Mouse (Mus musculus): ENCODE measurements at regions not wholly inside any gene's neighbourhood (a gene's known extent, or its start where the extent isn't known, plus 50 kb on each side); places are given as distances from the start of the nearest gene placed in this dataset.

- H3K27ac ChIP-seq (ENCODE audit: low read depth, low read length), result no peak overlapping the region
These were observed 165.2 kb upstream of the N6amt1 start for GRCm38 (mm10) chr16:87188737-87189136.

GRCm38 (mm10) chr16:87172395-87172794, 181.6 kb upstream of the N6amt1 start:
- 59% methylated on average over 4 of the region's 4 CpGs for WGBS
- DNase-seq, result peak; percentile 4
- 0 out of 2 replicates have a peak, but pooled peaks have one; percentile 18 for ATAC-seq

More at GRCm38 (mm10) chr16:87188737-87189136, 165.2 kb upstream of the N6amt1 start:
- H3K9ac ChIP-seq, result no peak overlapping the region
- no peaks in the 10 kb centered on the region for H3K36me3 ChIP-seq (ENCODE audit: insufficient read depth)
- no peak for TF ChIP-seq CTCF (IDR thresholded peaks at IDR 0.05; ENCODE audit: low read depth)
- no peak for DNase-seq
- 77% methylated on average over 2 of the region's 2 CpGs for WGBS
- no peaks in the 10 kb centered on the region for H3K27me3 ChIP-seq (ENCODE audit: insufficient read depth, low read length)
- no peaks in the 10 kb centered on the region for H3K9me3 ChIP-seq (ENCODE audit: low read length)
- no peak overlapping the region for H3K4me3 ChIP-seq (ENCODE audit: low read depth, low read length)
- no peak for ATAC-seq
- H3K4me1 ChIP-seq (ENCODE audit: insufficient read depth), result no peaks in the 10 kb centered on the region
- no peak overlapping the region for H3K4me2 ChIP-seq (ENCODE audit: low read depth)

GRCm38 (mm10) chr16:87139301-87139700, 214.7 kb upstream of the N6amt1 start:
- no peak overlapping the region for H3K4me2 ChIP-seq (ENCODE audit: low read depth)
- ATAC-seq (no peak), DNase-seq (no peak)
- no peak overlapping the region for H3K27ac ChIP-seq (ENCODE audit: low read depth, low read length)
- WGBS, result 90% methylated on average over 2 of the region's 2 CpGs
- H3K9me3 ChIP-seq (ENCODE audit: low read length), result no peaks in the 10 kb centered on the region
- H3K4me1 ChIP-seq (ENCODE audit: insufficient read depth), result no peaks in the 10 kb centered on the region
- no peak overlapping the region for H3K9ac ChIP-seq
- TF ChIP-seq CTCF (IDR thresholded peaks at IDR 0.05; ENCODE audit: low read depth), result no peak
- H3K36me3 ChIP-seq (ENCODE audit: insufficient read depth), result no peaks in the 10 kb centered on the region
- no peak overlapping the region for H3K4me3 ChIP-seq (ENCODE audit: low read depth, low read length)
- no peaks in the 10 kb centered on the region for H3K27me3 ChIP-seq (ENCODE audit: insufficient read depth, low read length)

More at GRCm38 (mm10) chr16:87172395-87172794, 181.6 kb upstream of the N6amt1 start:
- H3K9me3 ChIP-seq (ENCODE audit: low read length), result no peaks in the 10 kb centered on the region
- H3K9ac ChIP-seq, result no peak overlapping the region
- no peaks in the 10 kb centered on the region for H3K27me3 ChIP-seq (ENCODE audit: insufficient read depth, low read length)
- no peak overlapping the region for H3K27ac ChIP-seq (ENCODE audit: low read depth, low read length)
- no peak overlapping the region for H3K4me3 ChIP-seq (ENCODE audit: low read depth, low read length)
- H3K4me1 ChIP-seq (ENCODE audit: insufficient read depth), result no peaks in the 10 kb centered on the region
- no peak for TF ChIP-seq CTCF (IDR thresholded peaks at IDR 0.05; ENCODE audit: low read depth)
- no peaks in the 10 kb centered on the region for H3K36me3 ChIP-seq (ENCODE audit: insufficient read depth)
- no peak overlapping the region for H3K4me2 ChIP-seq (ENCODE audit: low read depth)

GRCm38 (mm10) chr16:87136503-87136902, 217.5 kb upstream of the N6amt1 start:
- Histone ChIP-seq H3K4me2 (ENCODE audit: low read depth) (no peak overlapping the region), H3K36me3 (ENCODE audit: insufficient read depth) (no peaks in the 10 kb centered on the region), H3K4me1 (ENCODE audit: insufficient read depth) (no peaks in the 10 kb centered on the region), H3K9ac (no peak overlapping the region), H3K4me3 (ENCODE audit: low read depth, low read length) (no peak overlapping the region), H3K27ac (ENCODE audit: low read depth, low read length) (no peak overlapping the region), H3K27me3 (ENCODE audit: insufficient read depth, low read length) (no peaks in the 10 kb centered on the region), H3K9me3 (ENCODE audit: low read length) (no peaks in the 10 kb centered on the region)
- no peak for TF ChIP-seq CTCF (IDR thresholded peaks at IDR 0.05; ENCODE audit: low read depth)
- DNase-seq (no peak), ATAC-seq (no peak)
- WGBS, result 95% methylated on average over 1 of the region's 1 CpGs

- no peaks in the 10 kb centered on the region for H3K27me3 ChIP-seq (ENCODE audit: insufficient read depth, low read length)
- no peaks in the 10 kb centered on the region for H3K36me3 ChIP-seq (ENCODE audit: insufficient read depth)
- no peaks in the 10 kb centered on the region for H3K4me1 ChIP-seq (ENCODE audit: insufficient read depth)
- H3K9ac ChIP-seq, result no peak overlapping the region
- no peak overlapping the region for H3K4me3 ChIP-seq (ENCODE audit: low read depth, low read length)
- H3K27ac ChIP-seq (ENCODE audit: low read depth, low read length), result no peak overlapping the region
- DNase-seq, result no peak
- no peaks in the 10 kb centered on the region for H3K9me3 ChIP-seq (ENCODE audit: low read length)
- ATAC-seq, result no peak
- H3K4me2 ChIP-seq (ENCODE audit: low read depth), result no peak overlapping the region
- TF ChIP-seq CTCF (IDR thresholded peaks at IDR 0.05; ENCODE audit: low read depth), result no peak
These were observed 219.5 kb upstream of the N6amt1 start for GRCm38 (mm10) chr16:87134452-87134851.

GRCm38 (mm10) chr16:87133874-87134273, 220.1 kb upstream of the N6amt1 start:
- no peak overlapping the region for H3K4me2 ChIP-seq (ENCODE audit: low read depth)
- H3K36me3 ChIP-seq (ENCODE audit: insufficient read depth), result no peaks in the 10 kb centered on the region
- H3K4me3 ChIP-seq (ENCODE audit: low read depth, low read length), result no peak overlapping the region
- DNase-seq (no peak), ATAC-seq (no peak)
- H3K4me1 ChIP-seq (ENCODE audit: insufficient read depth), result no peaks in the 10 kb centered on the region
- no peak for TF ChIP-seq CTCF (IDR thresholded peaks at IDR 0.05; ENCODE audit: low read depth)
- 85% methylated on average over 6 of the region's 6 CpGs for WGBS
- no peaks in the 10 kb centered on the region for H3K27me3 ChIP-seq (ENCODE audit: insufficient read depth, low read length)
- H3K9me3 ChIP-seq (ENCODE audit: low read length), result no peaks in the 10 kb centered on the region
- H3K27ac ChIP-seq (ENCODE audit: low read depth, low read length), result no peak overlapping the region
- H3K9ac ChIP-seq, result no peak overlapping the region

- Histone ChIP-seq H3K27me3 (ENCODE audit: insufficient read depth, low read length) (no peaks in the 10 kb centered on the region), H3K9me3 (ENCODE audit: low read length) (no peaks in the 10 kb centered on the region), H3K27ac (ENCODE audit: low read depth, low read length) (no peak overlapping the region), H3K4me2 (ENCODE audit: low read depth) (no peak overlapping the region), H3K9ac (no peak overlapping the region), H3K4me1 (ENCODE audit: insufficient read depth) (no peaks in the 10 kb centered on the region), H3K36me3 (ENCODE audit: insufficient read depth) (no peaks in the 10 kb centered on the region), H3K4me3 (ENCODE audit: low read depth, low read length) (no peak overlapping the region)
- no peak for DNase-seq
- no peak for ATAC-seq
- WGBS, result 78% methylated on average over 4 of the region's 4 CpGs
- no peak for TF ChIP-seq CTCF (IDR thresholded peaks at IDR 0.05; ENCODE audit: low read depth)
These were observed 221.9 kb upstream of the N6amt1 start for GRCm38 (mm10) chr16:87132082-87132481.
